Mouse (Mus musculus) MEL (cell line): ENCODE results near the gene RPS10-NUDT3. TPM values are rescaled to one million over a fixed set of nuclear protein-coding genes. Genes with fewer than 3 reads are reported as not detected.
A peak's percentile ranks its signal among the peaks of the same experiment; 100 is the strongest.

Experiments
- DNase-seq: peaks from one replicate; pipeline ENCODE4 v3.0.0; 2011; ENCODE audit warnings: low read depth, low spot score
- H3K27ac ChIP-seq: 2 replicates; pipeline ENCODE4 v1.5.1; 2012; ENCODE audit warnings: low read depth, mild to moderate bottlenecking, control low read depth, low read length, moderate library complexity; ENCODE audit not compliant: control insufficient read depth
- H3K27me3 ChIP-seq, 2 experiments: fragments of 150-350 bp in 1 of 2; sonication (generic) in 1 of 2; 2 replicates each; pipeline ENCODE4 v1.6.1; 2012; ENCODE audit warnings: low read length in 2 of 2, mild to moderate bottlenecking in 2 of 2, improper control_type of control experiment in 1 of 2, moderate library complexity in 1 of 2; ENCODE audit not compliant: insufficient read depth in 2 of 2, control insufficient read depth in 1 of 2
- H3K36me3 ChIP-seq, 2 experiments: 2 replicates each; pipeline ENCODE4 v1.6.1; 2012 to 2014; ENCODE audit warnings: low read length in 2 of 2, improper control_type of control experiment in 1 of 2, inconsistent platforms in 1 of 2, mild to moderate bottlenecking in 1 of 2; ENCODE audit not compliant: insufficient read depth in 2 of 2, control insufficient read depth in 1 of 2
- H3K4me1 ChIP-seq, 2 experiments: fragments of 150-350 bp in 1 of 2; sonication (generic) in 1 of 2; 2 replicates each; pipeline ENCODE4 v1.6.1; 2012; ENCODE audit warnings: low read length in 2 of 2, improper control_type of control experiment in 1 of 2, mild to moderate bottlenecking in 1 of 2; ENCODE audit not compliant: insufficient read depth in 2 of 2, control insufficient read depth in 1 of 2
- H3K4me3 ChIP-seq, 2 experiments: fragments of 150-350 bp in 1 of 2; sonication (generic) in 1 of 2; 2 replicates each; pipeline ENCODE4 v1.5.1; 2012; ENCODE audit warnings: low read depth in 2 of 2, low read length in 2 of 2, mild to moderate bottlenecking in 2 of 2, moderate library complexity in 2 of 2, control low read depth in 1 of 2, improper control_type of control experiment in 1 of 2; ENCODE audit not compliant: control insufficient read depth in 1 of 2, insufficient read depth in 1 of 2
- H3K79me2 ChIP-seq: 2 replicates; pipeline ENCODE4 v1.6.1; 2012; ENCODE audit warnings: mild to moderate bottlenecking, low read length, moderate library complexity; ENCODE audit not compliant: control insufficient read depth, poor library complexity, insufficient read depth
- H3K9ac ChIP-seq: 2 replicates; pipeline ENCODE4 v1.6.1; 2012; ENCODE audit warnings: low read depth, mild to moderate bottlenecking, control low read depth, low read length, moderate library complexity; ENCODE audit not compliant: control insufficient read depth, poor library complexity, severe bottlenecking
- H3K9me3 ChIP-seq: fragments of 150-350 bp; sonication (generic); replicated peaks from 2 replicates; pipeline ENCODE4 v1.6.1; 2012; ENCODE audit warnings: mild to moderate bottlenecking, low read length, improper control_type of control experiment, moderate library complexity; ENCODE audit not compliant: insufficient read depth
- BHLHE40 ChIP-seq: IDR thresholded peaks from 2 replicates; pipeline ENCODE4 v1.6.1; 2012; ENCODE audit warnings: low read depth, mild to moderate bottlenecking, inconsistent platforms, low read length, improper control_type of control experiment, borderline replicate concordance
- CHD1 ChIP-seq: IDR thresholded peaks from 2 replicates; pipeline ENCODE4 v1.6.1; 2012; ENCODE audit warnings: low read depth, mild to moderate bottlenecking, inconsistent platforms, low read length, improper control_type of control experiment
- CHD2 ChIP-seq: IDR thresholded peaks from 2 replicates; pipeline ENCODE4 v1.6.1; 2011; ENCODE audit warnings: low read length, improper control_type of control experiment
- CTCF ChIP-seq, 3 experiments: IDR thresholded peaks in 2 of 3; conservative IDR thresholded peaks in 1 of 3; 2 replicates each; pipeline ENCODE4 v1.5.1; 2011 to 2012; ENCODE audit warnings: low read length in 3 of 3, low read depth in 2 of 3, mild to moderate bottlenecking in 2 of 3, improper control_type of control experiment in 1 of 3, inconsistent platforms in 1 of 3, mixed read lengths in 1 of 3, moderate library complexity in 1 of 3; ENCODE audit not compliant: control insufficient read depth in 1 of 3, insufficient read depth in 1 of 3, poor library complexity in 1 of 3, severe bottlenecking in 1 of 3
- E2F4 ChIP-seq: IDR thresholded peaks from 2 replicates; pipeline ENCODE4 v1.6.1; 2011; ENCODE audit warnings: low read depth, low read length, improper control_type of control experiment, borderline replicate concordance
- ELF1 ChIP-seq: IDR thresholded peaks from 2 replicates; pipeline ENCODE4 v1.6.1; 2014; ENCODE audit warnings: low read depth, mild to moderate bottlenecking, inconsistent platforms, low read length, improper control_type of control experiment, moderate library complexity
- EP300 ChIP-seq, 2 experiments: IDR thresholded peaks; 2 replicates each; pipeline ENCODE4 v1.6.1; 2011; ENCODE audit warnings: improper control_type of control experiment in 2 of 2, low read length in 2 of 2, low read depth in 1 of 2, mild to moderate bottlenecking in 1 of 2
- ETS1 ChIP-seq: IDR thresholded peaks from 2 replicates; pipeline ENCODE4 v1.6.1; 2012; ENCODE audit warnings: low read depth, mild to moderate bottlenecking, inconsistent platforms, low read length, improper control_type of control experiment, moderate library complexity
- GABPA ChIP-seq: IDR thresholded peaks from 2 replicates; pipeline ENCODE4 v1.6.1; 2012; ENCODE audit warnings: low read depth, mild to moderate bottlenecking, inconsistent platforms, low read length, improper control_type of control experiment, moderate library complexity
- GATA1 ChIP-seq: IDR thresholded peaks from 2 replicates; pipeline ENCODE4 v1.6.1; 2011; ENCODE audit warnings: low read depth, low read length, improper control_type of control experiment
- JUND ChIP-seq: IDR thresholded peaks from 2 replicates; pipeline ENCODE4 v1.6.1; 2011; ENCODE audit warnings: low read depth, mild to moderate bottlenecking, improper control_type of control experiment, low read length
- KAT2A ChIP-seq: conservative IDR thresholded peaks from 2 replicates; pipeline ENCODE4 v1.6.1; 2012; ENCODE audit warnings: low read depth, low read length, improper control_type of control experiment, inconsistent platforms
- MAFK ChIP-seq: IDR thresholded peaks from 2 replicates; pipeline ENCODE4 v1.6.1; 2011; ENCODE audit warnings: low read depth, mild to moderate bottlenecking, low read length, improper control_type of control experiment, borderline replicate concordance
- MAX ChIP-seq: IDR thresholded peaks from 2 replicates; pipeline ENCODE4 v1.6.1; 2011; ENCODE audit warnings: low read length, improper control_type of control experiment
- MAZ ChIP-seq: IDR thresholded peaks from 2 replicates; pipeline ENCODE4 v1.6.1; 2012; ENCODE audit warnings: low read depth, mild to moderate bottlenecking, inconsistent platforms, low read length, improper control_type of control experiment
- MEF2A ChIP-seq: IDR thresholded peaks from 2 replicates; pipeline ENCODE4 v1.6.1; 2014; ENCODE audit warnings: low read depth, mild to moderate bottlenecking, inconsistent platforms, low read length, improper control_type of control experiment; ENCODE audit not compliant: poor library complexity, insufficient replicate concordance, severe bottlenecking; ENCODE audit errors: extremely low read depth
- MXI1 ChIP-seq: IDR thresholded peaks from 2 replicates; pipeline ENCODE4 v1.6.1; 2011; ENCODE audit warnings: mild to moderate bottlenecking, low read depth, low read length, improper control_type of control experiment
- MYB ChIP-seq: IDR thresholded peaks from 2 replicates; pipeline ENCODE4 v1.6.1; 2011; ENCODE audit warnings: mild to moderate bottlenecking, low read depth, low read length, improper control_type of control experiment
- MYC ChIP-seq: IDR thresholded peaks from 2 replicates; pipeline ENCODE4 v1.6.1; 2011; ENCODE audit warnings: low read depth, mild to moderate bottlenecking, low read length, improper control_type of control experiment, moderate library complexity
- NRF1 ChIP-seq: IDR thresholded peaks from 2 replicates; pipeline ENCODE4 v1.6.1; 2014; ENCODE audit warnings: low read depth, mild to moderate bottlenecking, inconsistent platforms, low read length, improper control_type of control experiment, moderate library complexity; ENCODE audit not compliant: poor library complexity, insufficient read depth, severe bottlenecking
- POLR2A ChIP-seq, 2 experiments: IDR thresholded peaks; 2 replicates each; pipeline ENCODE4 v1.6.1; 2011 to 2012; ENCODE audit warnings: low read length in 2 of 2, mild to moderate bottlenecking in 2 of 2, control low read depth in 1 of 2, improper control_type of control experiment in 1 of 2, low read depth in 1 of 2, moderate library complexity in 1 of 2; ENCODE audit not compliant: control insufficient read depth in 1 of 2, insufficient read depth in 1 of 2, poor library complexity in 1 of 2
- POLR2AphosphoS5 ChIP-seq: IDR thresholded peaks from 2 replicates; pipeline ENCODE4 v1.6.1; 2012; ENCODE audit warnings: low read depth, borderline replicate concordance, mild to moderate bottlenecking, inconsistent platforms, low read length, moderate library complexity, mixed read lengths
- RAD21 ChIP-seq: IDR thresholded peaks from 2 replicates; pipeline ENCODE4 v1.6.1; 2011; ENCODE audit warnings: mild to moderate bottlenecking, low read depth, low read length, improper control_type of control experiment
- RCOR1 ChIP-seq: IDR thresholded peaks from 2 replicates; pipeline ENCODE4 v1.6.1; 2012; ENCODE audit warnings: low read depth, mild to moderate bottlenecking, inconsistent platforms, low read length, improper control_type of control experiment
- SIN3A ChIP-seq: IDR thresholded peaks from 2 replicates; pipeline ENCODE4 v1.6.1; 2012; ENCODE audit warnings: low read length, improper control_type of control experiment, inconsistent platforms
- SMC3 ChIP-seq: IDR thresholded peaks from 2 replicates; pipeline ENCODE4 v1.6.1; 2011; ENCODE audit warnings: low read depth, low read length, improper control_type of control experiment
- TAL1 ChIP-seq: IDR thresholded peaks from 2 replicates; pipeline ENCODE4 v1.6.1; 2012; ENCODE audit warnings: mild to moderate bottlenecking, inconsistent platforms, low read length, moderate library complexity, mixed read lengths
- TCF12 ChIP-seq: IDR thresholded peaks from 2 replicates; pipeline ENCODE4 v1.6.1; 2014; ENCODE audit warnings: low read depth, mild to moderate bottlenecking, inconsistent platforms, low read length, improper control_type of control experiment, moderate library complexity
- UBTF ChIP-seq: IDR thresholded peaks from 2 replicates; pipeline ENCODE4 v1.6.1; 2012; ENCODE audit warnings: low read depth, mild to moderate bottlenecking, inconsistent platforms, low read length, improper control_type of control experiment, moderate library complexity, borderline replicate concordance; ENCODE audit not compliant: insufficient read depth
- USF1 ChIP-seq: IDR thresholded peaks from 2 replicates; pipeline ENCODE4 v1.6.1; 2014; ENCODE audit warnings: low read depth, mild to moderate bottlenecking, inconsistent platforms, low read length, improper control_type of control experiment, moderate library complexity
- USF2 ChIP-seq, 2 experiments: IDR thresholded peaks; 2 replicates each; pipeline ENCODE4 v1.6.1; 2011 to 2012; ENCODE audit warnings: improper control_type of control experiment in 2 of 2, low read length in 2 of 2, borderline replicate concordance in 1 of 2, inconsistent platforms in 1 of 2, low read depth in 1 of 2, mild to moderate bottlenecking in 1 of 2; ENCODE audit not compliant: insufficient read depth in 1 of 2
- ZC3H11A ChIP-seq: IDR thresholded peaks from 2 replicates; pipeline ENCODE4 v1.6.1; 2012; ENCODE audit warnings: low read depth, mild to moderate bottlenecking, inconsistent platforms, low read length, improper control_type of control experiment
- ZKSCAN1 ChIP-seq: IDR thresholded peaks from 2 replicates; pipeline ENCODE4 v1.6.1; 2012; ENCODE audit warnings: low read depth, mild to moderate bottlenecking, inconsistent platforms, low read length, improper control_type of control experiment, moderate library complexity
- ZMIZ1 ChIP-seq: IDR thresholded peaks from 2 replicates; pipeline ENCODE4 v1.6.1; 2012; ENCODE audit warnings: low read depth, mild to moderate bottlenecking, inconsistent platforms, low read length, improper control_type of control experiment, moderate library complexity
- ZNF384 ChIP-seq: IDR thresholded peaks from 2 replicates; pipeline ENCODE4 v1.6.1; 2012; ENCODE audit warnings: low read depth, mild to moderate bottlenecking, inconsistent platforms, low read length, improper control_type of control experiment
- polyA plus RNA-seq, 2 experiments: library from polyadenylated mRNA; stranded (reverse) in 1 of 2; unstranded in 1 of 2; fragments of >175 nt in 1 of 2; fragments of >200 nt in 1 of 2; gene quantifications; 2 replicates each; pipeline versions ENCODE4 v1.2.1 to v1.2.4; 2012; ENCODE audit warnings: low replicate concordance in 2 of 2, low read depth in 1 of 2; ENCODE audit not compliant: insufficient read length in 2 of 2, insufficient read depth in 1 of 2, missing spikeins in 1 of 2
- total RNA-seq: library from RNA; depleted of rRNA; stranded (reverse); fragments of 300-350 nt; gene quantifications from 2 replicates; pipeline ENCODE4 v1.2.3, GENCODE M21; 2012

RPS10-NUDT3 gene
- total and polyA plus RNA-seq, 3 experiments, result 37.3 TPM; not detected in 2

DNA sequence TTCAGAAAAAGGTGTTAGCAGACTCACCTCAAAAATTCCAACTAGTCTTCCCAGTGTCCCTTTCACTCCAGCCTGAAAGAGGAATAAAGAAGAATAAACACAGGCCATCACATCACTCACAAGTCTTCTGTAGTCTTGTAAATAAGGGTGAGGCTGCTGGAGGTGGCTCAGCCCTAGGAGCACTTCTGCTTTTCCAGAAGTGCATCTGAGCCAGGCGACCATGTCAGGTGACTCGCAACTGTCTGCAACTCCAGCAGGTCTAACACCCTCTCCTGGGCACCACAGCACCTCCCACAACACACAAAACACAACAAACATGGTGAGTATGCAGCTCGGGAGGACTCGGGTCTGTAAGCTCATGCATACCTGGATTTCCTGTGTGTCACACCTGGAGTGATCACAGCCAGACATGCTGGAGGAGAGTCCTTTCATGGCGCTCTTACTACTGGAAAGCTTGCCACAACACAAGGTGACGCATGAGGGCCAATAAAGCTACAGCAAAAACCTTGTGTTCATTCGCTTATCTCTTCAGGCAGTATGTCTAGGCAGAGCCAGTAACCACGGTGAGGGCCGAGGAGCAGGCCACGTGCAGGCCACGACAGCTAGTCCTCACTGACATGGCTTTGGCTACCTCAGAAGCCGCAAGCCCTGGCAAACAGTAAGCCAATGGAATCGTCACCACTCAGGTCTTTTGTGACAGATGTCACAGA, 51.7 kb downstream of the RPS10-NUDT3 start:
- H3K27ac ChIP-seq, result peak overlapping the region; percentile 86
- no peaks in the 10 kb centered on the region for H3K27me3 ChIP-seq
- no peaks in the 10 kb centered on the region for H3K9me3 ChIP-seq
- DNase-seq, result peak; percentile 86
- no peak overlapping the region for H3K4me3 ChIP-seq
- peaks cover 16 to 19% of the 10 kb centered on the region in 2 experiments for H3K4me1 ChIP-seq
- peaks cover 7 to 22% of the 10 kb centered on the region in 2 experiments for H3K36me3 ChIP-seq
- H3K9ac ChIP-seq, result no peak overlapping the region; the same call in none of the 2 replicates
- no peak for TF ChIP-seq KAT2A
- TF ChIP-seq MYB, result no peak
- TF ChIP-seq ZKSCAN1, result no peak; the same call in 1 of the 2 replicates
- peak in 1 of 2 experiments; percentile 11; a peak in 3 of 4 replicates for TF ChIP-seq EP300 (IDR thresholded peaks at IDR 0.05; ENCODE audit: low read depth in 1 of 2, low read length in 2 of 2)
- TF ChIP-seq CHD1, result no peak
- no peak for TF ChIP-seq E2F4
- 0 out of 2 replicates have a peak, but pooled peaks have one; percentile 22 for TF ChIP-seq GATA1
- TF ChIP-seq UBTF, result no peak
- no peak for TF ChIP-seq TCF12
- peak; percentile 36 for TF ChIP-seq ETS1
- TF ChIP-seq MAX, result peak; percentile 85
- no peak for TF ChIP-seq RCOR1
- TF ChIP-seq ZC3H11A, result no peak
- TF ChIP-seq MEF2A, result no peak
- TF ChIP-seq SMC3, result no peak
- 0 out of 2 replicates have a peak, but pooled peaks have one; percentile 9 for TF ChIP-seq ELF1
- TF ChIP-seq GABPA, result no peak
- TF ChIP-seq ZNF384, result no peak
- no peak for TF ChIP-seq POLR2A (IDR thresholded peaks at IDR 0.05; ENCODE audit: control insufficient read depth in 1 of 2, insufficient read depth in 1 of 2, low read depth in 1 of 2, low read length in 2 of 2, poor library complexity in 1 of 2)
- TF ChIP-seq MAFK, result no peak
- peak; percentile 68 for TF ChIP-seq TAL1
- no peak for TF ChIP-seq RAD21
- TF ChIP-seq MAZ, result no peak
- no peak for TF ChIP-seq CHD2
- TF ChIP-seq CTCF (IDR thresholded peaks at IDR 0.05 in 2 of 3, conservative IDR thresholded peaks at IDR 0.05 in 1 of 3; ENCODE audit: control insufficient read depth in 1 of 3, insufficient read depth in 1 of 3, low read depth in 2 of 3, low read length in 3 of 3, poor library complexity in 1 of 3, severe bottlenecking in 1 of 3), result no peak
- peak; percentile 83 for TF ChIP-seq USF1
- TF ChIP-seq SIN3A, result peak; percentile 53; the same call in 1 of the 2 replicates
- no peak for TF ChIP-seq JUND
- TF ChIP-seq NRF1, result 0 out of 2 replicates have a peak, but pooled peaks have one; percentile 9
- TF ChIP-seq POLR2AphosphoS5, result no peak
- peak; percentile 68; the same call in 1 of the 2 replicates for TF ChIP-seq MYC
- TF ChIP-seq BHLHE40, result peak; percentile 72; the same call in 1 of the 2 replicates
- no peak for TF ChIP-seq ZMIZ1
- TF ChIP-seq MXI1, result peak; percentile 95
- TF ChIP-seq USF2 (IDR thresholded peaks at IDR 0.05; ENCODE audit: borderline replicate concordance in 1 of 2, insufficient read depth in 1 of 2, low read depth in 1 of 2, low read length in 2 of 2), result no peak
- peaks cover 2% of the 10 kb centered on the region; the same call in 1 of the 2 replicates for H3K79me2 ChIP-seq
